ENCODE assay signal across 8 mouse cellular contexts in the genomic region with DNA sequence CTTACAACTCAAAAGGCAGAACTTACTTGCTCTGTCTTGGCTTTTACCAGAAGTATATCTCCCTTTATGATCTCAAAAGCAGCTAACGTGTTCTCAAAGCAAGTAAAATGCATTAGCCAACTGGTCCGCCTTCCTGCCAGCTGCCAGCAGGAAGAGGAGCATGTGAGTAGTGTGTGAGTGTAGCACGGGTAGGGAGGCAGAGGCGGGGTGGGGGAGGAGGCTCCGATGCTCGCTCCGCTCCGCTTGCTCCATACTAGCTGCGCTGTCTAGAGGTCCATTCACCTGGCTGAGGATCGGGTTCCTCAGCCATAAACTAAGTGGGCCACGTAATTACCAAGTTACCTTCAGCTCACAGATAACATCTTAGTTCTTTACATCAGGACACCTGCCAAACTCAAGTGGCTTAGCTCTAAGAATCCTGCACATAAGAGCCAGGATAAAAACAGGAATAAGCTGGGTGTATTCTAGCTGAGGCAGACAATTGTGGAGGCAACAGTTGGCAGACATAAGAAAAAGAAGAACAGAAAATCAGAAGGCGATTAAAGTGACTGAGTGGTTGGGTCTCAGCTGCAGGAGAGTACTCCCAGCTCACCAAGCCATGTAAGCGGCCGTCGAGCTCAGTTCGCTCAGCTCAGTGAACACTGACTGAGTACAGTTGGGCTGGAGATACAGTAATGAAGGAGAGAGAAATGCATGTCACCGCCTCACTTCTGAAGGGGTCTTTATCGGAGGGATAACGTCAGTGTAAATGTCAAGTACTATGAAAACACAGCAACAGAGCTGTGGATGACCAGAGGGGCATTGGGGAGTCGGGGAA.
DNase-seq lines count a peak whose midpoint lies in the region; ATAC-seq lines count a peak whose summit lies in the region.

No protein-coding gene starts in this region.

- peak; percentile 79 for DNase-seq in right cerebral cortex, adult 18-20 months
- DNase-seq in right cerebral cortex, postnatal 4 days, result no peak
- DNase-seq in kidney, adult 8-10 months, result peak; percentile 41 to 43
- DNase-seq in left cerebral cortex, postnatal 4 days, result peak; percentile 53
- DNase-seq in right cerebral cortex, postnatal 14 days, result peak; percentile 47
- no peak for DNase-seq in embryo, embryonic 10.5 days (ENCODE audit: low spot score)
- DNase-seq in ovary, postnatal 10 days (ENCODE audit: low spot score), result no peak

- H3K27ac ChIP-seq in forebrain, embryonic 15.5 days (replicated peaks), result no peak overlapping the region

- no peaks in the 10 kb centered on the region for H3K27me3 ChIP-seq in forebrain, embryonic 15.5 days

- H3K4me2 ChIP-seq in forebrain, embryonic 15.5 days (replicated peaks), result peak overlapping the region; percentile 19

- intact Hi-C loops in left cerebral cortex, postnatal 4 days (cut with DNase I), result no loop called here

- ATAC-seq in forebrain, embryonic 15.5 days (replicated peaks), result peak; percentile 82

- peaks cover 21% of the 10 kb centered on the region for H3K4me1 ChIP-seq in forebrain, embryonic 15.5 days

- no peaks in the 10 kb centered on the region for H3K9me3 ChIP-seq in forebrain, embryonic 15.5 days

- H3K9ac ChIP-seq in forebrain, embryonic 15.5 days (replicated peaks), result no peak overlapping the region; the same call in 1 of the 2 replicates

- 52% methylated on average over 20 of the region's 20 CpGs for whole genome bisulfite sequencing in forebrain, embryonic 15.5 days

- no peaks in the 10 kb centered on the region for H3K36me3 ChIP-seq in forebrain, embryonic 15.5 days

- H3K4me3 ChIP-seq in forebrain, embryonic 15.5 days, result no peak overlapping the region

Comparison
In these comparisons a context has a peak if more than half of its experiments do, and no peak if none do; other contexts are left out.
1. DNase-seq: peak in right cerebral cortex, adult 18-20 months (single experiment), kidney, adult 8-10 months (2 of 2), left cerebral cortex, postnatal 4 days (single experiment) and right cerebral cortex, postnatal 14 days (single experiment); none in right cerebral cortex, postnatal 4 days (single experiment), embryo, embryonic 10.5 days (single experiment) and ovary, postnatal 10 days (single experiment).